Mouse (Mus musculus): ENCODE results near the gene Rabep2.
"Not testable (repeated sequence)": the region's sequence is repeated elsewhere in the genome, so short reads cannot be mapped to it uniquely, and the experiment has no call there.

The Rabep2 gene

GRCm38 (mm10) chr7:126428631-126429502 lies at the start of gene Rabep2:
Gene Rabep2, plus strand, starts transcription at chr7:126428759.
- DNase-seq (ENCODE audit: extremely low read depth, low read depth), result peak; percentile 43

GRCm38 (mm10) chr7:126383565-126383964 lies 45.0 kb upstream of the Rabep2 start:
- no peak for DNase-seq (ENCODE audit: extremely low read depth, low read depth)

GRCm38 (mm10) chr7:126388185-126388584 lies 40.4 kb upstream of the Rabep2 start:
- DNase-seq (ENCODE audit: extremely low read depth, low read depth), result no peak

GRCm38 (mm10) chr7:126392086-126392884 lies 36.3 kb upstream of the Rabep2 start:
- DNase-seq (ENCODE audit: extremely low read depth, low read depth), result not testable (repeated sequence)

- DNase-seq (ENCODE audit: extremely low read depth, low read depth), result peak; percentile 99
These were observed 32.0 kb upstream of the Rabep2 start, which contains the start of gene Nfatc2ip for GRCm38 (mm10) chr7:126396298-126397119. Gene Nfatc2ip, minus strand, starts transcription at chr7:126396737.

GRCm38 (mm10) chr7:126397221-126397620 lies 31.3 kb upstream of the Rabep2 start:
- no peak for DNase-seq (ENCODE audit: extremely low read depth, low read depth)

- no peak for DNase-seq (ENCODE audit: extremely low read depth, low read depth)
These were observed 30.7 kb upstream of the Rabep2 start for GRCm38 (mm10) chr7:126397822-126398221.

GRCm38 (mm10) chr7:126399548-126399947 lies 29.0 kb upstream of the Rabep2 start:
- DNase-seq (ENCODE audit: extremely low read depth, low read depth), result peak; percentile 64

GRCm38 (mm10) chr7:126402518-126402917 lies 26.0 kb upstream of the Rabep2 start:
- DNase-seq (ENCODE audit: extremely low read depth, low read depth), result not testable (repeated sequence)

GRCm38 (mm10) chr7:126408686-126409085 lies 19.9 kb upstream of the Rabep2 start:
- no peak for DNase-seq (ENCODE audit: extremely low read depth, low read depth)

- DNase-seq (ENCODE audit: extremely low read depth, low read depth), result no peak
These were observed 17.5 kb upstream of the Rabep2 start for GRCm38 (mm10) chr7:126411061-126411460.

GRCm38 (mm10) chr7:126414725-126415124 lies 13.8 kb upstream of the Rabep2 start, which contains the start of gene Cd19:
Gene Cd19, minus strand, starts transcription at chr7:126414889.
- DNase-seq (ENCODE audit: extremely low read depth, low read depth), result no peak

- DNase-seq (ENCODE audit: extremely low read depth, low read depth), result peak; percentile 50
These were observed 11.9 kb upstream of the Rabep2 start for GRCm38 (mm10) chr7:126416615-126417014.

- DNase-seq (ENCODE audit: extremely low read depth, low read depth), result no peak
These were observed 11.5 kb upstream of the Rabep2 start for GRCm38 (mm10) chr7:126417045-126417444.

- no peak for DNase-seq (ENCODE audit: extremely low read depth, low read depth)
These were observed 11.0 kb upstream of the Rabep2 start for GRCm38 (mm10) chr7:126417606-126418005.

- no peak for DNase-seq (ENCODE audit: extremely low read depth, low read depth)
These were observed 10.1 kb upstream of the Rabep2 start for GRCm38 (mm10) chr7:126418496-126418895.

GRCm38 (mm10) chr7:126421756-126422155 lies 6.8 kb upstream of the Rabep2 start:
- DNase-seq (ENCODE audit: extremely low read depth, low read depth), result no peak

- no peak for DNase-seq (ENCODE audit: extremely low read depth, low read depth)
These were observed 4.4 kb upstream of the Rabep2 start for GRCm38 (mm10) chr7:126424161-126424560.

GRCm38 (mm10) chr7:126427323-126427860 lies 1.2 kb upstream of the Rabep2 start:
- DNase-seq (ENCODE audit: extremely low read depth, low read depth), result no peak

- DNase-seq (ENCODE audit: extremely low read depth, low read depth), result peak; percentile 68
These were observed 405 bp upstream of the Rabep2 start for GRCm38 (mm10) chr7:126428154-126428553.

- no peak for DNase-seq (ENCODE audit: extremely low read depth, low read depth)
These were observed 942 bp downstream of the Rabep2 start for GRCm38 (mm10) chr7:126429503-126429898.

All from MEL-GATA-1-ER (cell line).